Mouse (Mus musculus): ENCODE data around the gene Tradd.

GRCm38 (mm10) chr8:105307670-105308069, 43.3 kb upstream of the Tradd start:
- TF ChIP-seq CTCF (conservative IDR thresholded peaks at IDR 0.05; ENCODE audit: low read length) (no peak), POU5F1 (IDR thresholded peaks at IDR 0.05; ENCODE audit: borderline replicate concordance, low read length) (no peak), NANOG (IDR thresholded peaks at IDR 0.05; ENCODE audit: borderline replicate concordance, low read length) (no peak)
